Mouse (Mus musculus): ENCODE measurements around the gene Hes1.

GRCm38 (mm10) chr16:30099124-30099523, 34.9 kb downstream of the Hes1 start:
- TF ChIP-seq ZC3H11A (IDR thresholded peaks at IDR 0.05; ENCODE audit: borderline replicate concordance, low read depth, low read length) (no peak), CHD2 (IDR thresholded peaks at IDR 0.05; ENCODE audit: low read depth, low read length) (no peak), MAFK (IDR thresholded peaks at IDR 0.05; ENCODE audit: insufficient read depth, low read depth, low read length) (no peak), ZNF384 (IDR thresholded peaks at IDR 0.05; ENCODE audit: low read depth, low read length) (no peak)
